Mouse (Mus musculus): ENCODE data around the gene Begain.

DNA sequence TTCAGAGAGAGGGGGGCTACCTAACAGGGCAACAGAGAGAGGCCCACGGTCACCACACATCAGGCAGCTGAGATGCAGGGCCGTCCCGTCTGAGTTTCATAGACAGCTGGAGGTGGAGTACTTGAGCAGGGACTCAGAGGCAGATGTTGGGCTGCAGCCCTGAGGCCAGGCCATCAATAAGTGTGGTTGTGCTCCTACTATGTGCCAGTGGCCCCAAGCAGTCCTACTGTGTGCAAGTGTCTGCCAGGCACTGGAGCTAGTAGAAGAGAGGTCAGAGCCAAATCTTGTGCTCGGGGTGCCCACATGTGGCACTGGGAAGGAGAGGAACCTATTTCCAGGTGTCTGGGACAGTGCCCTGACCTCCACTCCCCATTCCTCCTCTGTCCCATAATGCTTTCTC lies 18.1 kb downstream of the Begain start:
- TF ChIP-seq CTCF (IDR thresholded peaks at IDR 0.05; ENCODE audit: borderline replicate concordance, insufficient read depth, low read depth, low read length): no peak
- TF ChIP-seq POLR2A (IDR thresholded peaks at IDR 0.05; ENCODE audit: borderline replicate concordance, insufficient read depth, low read length): no peak

All from cerebellum, adult 2 months (tissue).